Mouse (Mus musculus) G1E (cell line): Measurements from ENCODE around the gene Sh3bgr. TPM values are rescaled to one million over a fixed set of nuclear protein-coding genes. Genes with fewer than 3 reads are reported as not detected.

Experiments used
- ATAC-seq: 2 replicates; pipeline ENCODE4 v1.8.0; 2016; ENCODE audit warnings: mild to moderate bottlenecking; ENCODE audit not compliant: insufficient number of reproducible peaks, poor library complexity, low FRiP score, severe bottlenecking; ENCODE audit errors: extremely low read depth
- DNase-seq: peaks from one replicate; pipeline ENCODE4 v3.0.0; 2012; ENCODE audit warnings: low spot score
- H3K27me3 ChIP-seq: 2 replicates; pipeline ENCODE4 v1.6.1; 2012; ENCODE audit warnings: mild to moderate bottlenecking, low read length, inconsistent platforms; ENCODE audit not compliant: insufficient read depth
- H3K36me3 ChIP-seq: replicated peaks from 2 replicates; pipeline ENCODE3; 2012; ENCODE audit warnings: mild to moderate bottlenecking, inconsistent platforms
- H3K4me1 ChIP-seq: 2 replicates; pipeline ENCODE4 v1.6.1; 2012; ENCODE audit warnings: low read depth, low read length, inconsistent platforms, mixed read lengths; ENCODE audit not compliant: insufficient read depth
- H3K4me3 ChIP-seq: 2 replicates; pipeline ENCODE4 v1.5.1; 2012; ENCODE audit warnings: low read depth, mild to moderate bottlenecking, inconsistent platforms, low read length, moderate library complexity, mixed read lengths
- H3K9me3 ChIP-seq: replicated peaks from 2 replicates; pipeline ENCODE4 v1.6.1; 2012; ENCODE audit warnings: inconsistent platforms
- CTCF ChIP-seq: IDR thresholded peaks from 2 replicates; pipeline ENCODE4 v1.5.1; 2012; ENCODE audit warnings: low read depth, low read length, inconsistent platforms, mixed read lengths
- GATA1 ChIP-seq: IDR thresholded peaks from 2 replicates; pipeline ENCODE4 v1.6.1; 2012; ENCODE audit warnings: borderline replicate concordance, low read length, inconsistent platforms, mixed read lengths
- GATA2 ChIP-seq: IDR thresholded peaks from 2 replicates; pipeline ENCODE4 v1.6.1; 2012; ENCODE audit warnings: low read depth, low read length, inconsistent platforms, borderline replicate concordance
- POLR2AphosphoS5 ChIP-seq: IDR thresholded peaks from 2 replicates; pipeline ENCODE4 v1.6.1; 2012; ENCODE audit warnings: low read depth, low read length, inconsistent platforms; ENCODE audit not compliant: insufficient replicate concordance
- TAL1 ChIP-seq: conservative IDR thresholded peaks from 2 replicates; pipeline ENCODE4 v1.6.1; 2012; ENCODE audit warnings: low read depth, low read length, inconsistent platforms, mixed read lengths
- polyA plus RNA-seq: library from polyadenylated mRNA; stranded (reverse); fragments of >175 nt; gene quantifications from 2 replicates; pipeline ENCODE4 v1.2.3, GENCODE M21; 2012
- total RNA-seq, 2 experiments: library from RNA; stranded (forward) in 1 of 2; stranded (reverse) in 1 of 2; fragments of 200-1000 nt in 1 of 2; fragments of >200 nt in 1 of 2; fragmentation: Nextera tagmentation in 1 of 2; gene quantifications; 2 replicates each; pipeline ENCODE4 v1.2.3; 2014 to 2017

Gene Sh3bgr
- not detected in 2 replicates for total RNA-seq (2014; fragmentation: Nextera tagmentation)
- 0.52 TPM in 1 of 2 replicates, not detected in the other for total RNA-seq (2017)
- polyA plus RNA-seq: not detected in 2 replicates

DNA sequence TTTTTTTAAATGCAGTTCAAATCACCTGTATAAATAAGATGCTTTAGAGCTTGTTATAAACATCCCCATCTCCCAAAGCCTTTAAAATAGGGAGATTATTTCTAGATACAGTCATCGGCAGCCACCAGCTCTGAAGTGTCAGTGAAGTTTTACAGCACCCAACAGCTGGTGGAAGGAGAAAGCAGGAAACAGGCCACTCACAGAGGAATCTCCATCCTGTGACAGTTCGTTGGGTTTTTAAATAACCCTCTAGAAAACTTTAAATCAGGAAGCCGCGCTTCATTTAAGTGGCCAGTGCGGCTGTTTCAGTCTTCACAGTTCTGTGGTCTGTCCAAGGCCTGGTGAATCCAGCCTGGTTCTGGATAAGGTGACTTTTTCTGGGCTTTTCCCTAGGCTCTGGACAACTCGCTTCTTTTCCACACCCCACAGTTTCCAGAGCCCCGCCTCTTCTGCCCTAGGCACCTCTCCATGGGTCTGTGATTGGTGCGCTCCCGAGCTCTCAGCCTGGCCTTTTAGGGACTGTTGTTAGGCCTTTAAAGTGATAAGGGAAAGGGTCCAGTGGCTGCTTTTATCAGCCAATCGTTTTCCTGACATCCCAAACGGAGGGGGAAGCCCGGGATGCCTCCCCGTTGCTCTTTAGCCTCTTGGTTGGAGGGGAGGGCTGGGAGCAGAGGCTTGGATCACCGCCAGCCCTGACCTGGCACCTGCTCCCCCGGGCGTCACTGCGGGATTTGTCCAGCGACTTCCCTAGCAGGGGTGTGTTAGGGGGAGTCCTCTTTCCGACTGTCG, at the start of gene Sh3bgr:
Gene Sh3bgr, plus strand, starts transcription at position 538 of the 789 bp plus-strand sequence.
- ATAC-seq: no peak
- no peaks in the 10 kb centered on the region for H3K9me3 ChIP-seq
- TF ChIP-seq TAL1: no peak
- no peak for DNase-seq
- 0 out of 2 replicates have a peak, but pooled peaks cover 6% of the 10 kb centered on the region for H3K27me3 ChIP-seq
- H3K4me3 ChIP-seq: no peak within 1 kb of the TSS
- no peaks in the 10 kb centered on the region for H3K36me3 ChIP-seq
- no peaks in the 10 kb centered on the region for H3K4me1 ChIP-seq

DNA sequence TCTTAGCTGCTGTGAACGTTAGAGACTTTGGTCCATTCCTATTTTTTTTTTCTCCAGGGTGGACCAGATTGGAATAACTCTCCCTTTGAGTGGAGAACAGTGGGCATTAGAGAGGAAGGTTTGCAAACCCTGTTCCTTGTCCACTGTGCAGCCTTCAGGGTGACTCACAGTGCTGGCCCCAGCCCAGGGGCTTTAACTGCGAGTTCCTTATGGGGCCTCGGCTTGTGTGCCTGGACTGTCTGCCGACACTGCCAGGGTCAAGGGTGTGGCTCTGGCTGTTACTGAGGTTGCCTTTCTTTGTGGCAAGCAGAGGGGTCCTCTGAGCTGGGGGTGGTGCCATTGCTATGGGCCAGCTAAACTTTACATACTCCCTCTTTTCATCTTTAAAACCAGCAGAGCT, 49.3 kb upstream of the Sh3bgr start:
- H3K9me3 ChIP-seq: no peaks in the 10 kb centered on the region
- peaks cover 33% of the 10 kb centered on the region for H3K4me1 ChIP-seq
- DNase-seq: no peak
- peaks cover 91% of the 10 kb centered on the region for H3K36me3 ChIP-seq
- TF ChIP-seq TAL1: no peak
- TF ChIP-seq GATA1: no peak
- no peak for TF ChIP-seq POLR2AphosphoS5
- TF ChIP-seq GATA2: no peak
- no peak for TF ChIP-seq CTCF
- H3K4me3 ChIP-seq: no peak overlapping the region
- no peak for ATAC-seq
- H3K27me3 ChIP-seq: no peaks in the 10 kb centered on the region

DNA sequence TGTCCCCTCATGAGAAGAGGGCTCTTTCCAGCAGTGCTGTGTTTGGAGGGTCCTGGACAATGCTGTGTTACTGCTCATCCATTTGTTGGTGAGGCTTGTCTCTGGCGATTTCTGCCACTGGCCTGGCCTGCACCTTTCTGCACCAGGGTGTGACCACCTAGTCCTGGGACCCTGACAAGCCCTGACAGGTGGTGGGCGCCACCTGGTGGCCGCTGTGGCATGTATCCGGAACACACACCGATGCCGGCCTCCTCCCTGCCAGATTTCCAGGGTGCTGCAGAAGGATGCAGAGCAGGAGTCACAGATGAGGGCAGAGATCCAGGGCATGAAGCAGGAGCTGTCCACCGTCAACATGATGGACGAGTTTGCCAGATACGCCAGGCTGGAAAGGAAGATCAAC, 48.7 kb upstream of the Sh3bgr start:
- no peak overlapping the region for H3K4me3 ChIP-seq
- TF ChIP-seq GATA1 (no peak), POLR2AphosphoS5 (no peak), GATA2 (no peak), TAL1 (no peak), CTCF (peak; percentile 75)
- ATAC-seq (peak; percentile 52; the same call in 1 of the 2 replicates), DNase-seq (peak; percentile 53)
- H3K4me1 ChIP-seq: peaks cover 27% of the 10 kb centered on the region
- no peaks in the 10 kb centered on the region for H3K27me3 ChIP-seq
- peaks cover 92% of the 10 kb centered on the region for H3K36me3 ChIP-seq
- H3K9me3 ChIP-seq: no peaks in the 10 kb centered on the region

DNA sequence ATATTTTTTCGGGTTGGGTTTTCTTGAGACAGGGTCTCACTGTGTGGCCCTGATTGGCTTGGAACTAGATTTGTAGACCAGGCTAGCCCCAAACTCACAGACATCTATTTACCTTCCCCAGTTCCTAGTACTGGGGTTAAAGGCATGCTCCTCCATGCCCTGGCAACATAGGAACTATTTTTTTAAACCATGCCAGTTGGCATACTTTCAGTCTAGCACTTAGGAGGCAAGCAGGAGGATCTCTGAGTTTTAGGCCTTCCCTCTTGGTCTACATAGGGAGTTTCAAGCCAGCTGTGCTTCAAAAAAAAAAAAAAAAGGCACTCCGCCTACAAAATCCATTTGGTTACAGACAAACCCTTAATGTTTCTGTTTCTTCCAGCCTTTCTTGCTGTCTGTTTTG, 45.8 kb upstream of the Sh3bgr start:
- Histone ChIP-seq H3K9me3 (peaks cover 7% of the 10 kb centered on the region), H3K4me3 (no peak overlapping the region), H3K36me3 (peaks cover 94% of the 10 kb centered on the region), H3K27me3 (no peaks in the 10 kb centered on the region), H3K4me1 (peaks cover 6% of the 10 kb centered on the region; the same call in 1 of the 2 replicates)
- no peak for TF ChIP-seq CTCF
- TF ChIP-seq POLR2AphosphoS5: no peak
- TF ChIP-seq GATA2: no peak
- ATAC-seq (no peak), DNase-seq (no peak)

DNA sequence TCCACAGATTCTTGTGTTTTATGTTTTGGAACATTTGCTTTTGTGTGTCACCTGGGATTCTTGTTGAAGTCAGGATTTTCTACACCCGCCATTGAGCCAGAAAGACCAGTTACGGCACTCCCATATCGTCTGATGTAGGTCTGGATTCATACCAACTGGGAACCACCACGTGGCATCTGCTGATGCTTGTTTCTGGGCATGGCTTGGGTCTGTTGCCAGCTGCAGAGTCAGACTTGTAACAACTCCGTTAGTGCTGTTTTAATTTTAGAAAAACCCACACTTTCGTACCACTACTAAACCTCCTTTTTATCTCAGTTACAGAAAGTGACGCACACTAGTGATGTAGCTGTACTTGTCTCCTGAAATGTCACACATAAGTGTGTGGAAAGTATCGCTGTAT, 44.2 kb upstream of the Sh3bgr start:
- ATAC-seq (no peak), DNase-seq (no peak)
- Histone ChIP-seq H3K36me3 (peaks cover 90% of the 10 kb centered on the region), H3K27me3 (no peaks in the 10 kb centered on the region), H3K9me3 (peaks cover 8% of the 10 kb centered on the region), H3K4me1 (peaks cover 6% of the 10 kb centered on the region; the same call in 1 of the 2 replicates), H3K4me3 (no peak overlapping the region)
- TF ChIP-seq POLR2AphosphoS5: no peak

DNA sequence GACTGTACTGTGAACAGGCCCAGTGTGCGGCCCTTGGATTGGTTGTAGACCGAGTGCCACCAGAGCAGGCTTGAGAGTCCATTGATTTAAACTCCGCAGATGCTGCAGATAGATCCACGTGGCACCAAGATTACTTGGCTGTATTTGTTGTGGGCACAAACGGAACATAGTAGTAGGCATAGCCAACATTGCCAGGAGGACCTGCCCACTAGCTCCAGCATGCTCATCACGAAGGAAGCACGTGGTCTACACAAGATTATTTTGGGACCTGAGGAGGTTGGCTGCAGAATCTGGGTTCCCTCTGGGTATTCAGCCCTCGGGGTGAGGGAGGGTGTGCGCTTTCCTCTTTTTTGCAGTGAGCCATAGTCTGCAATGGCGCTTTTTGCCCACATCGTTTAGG, 43.1 kb upstream of the Sh3bgr start:
- Histone ChIP-seq H3K27me3 (no peaks in the 10 kb centered on the region), H3K4me1 (no peaks in the 10 kb centered on the region), H3K9me3 (peaks cover 8% of the 10 kb centered on the region), H3K4me3 (no peak overlapping the region), H3K36me3 (peaks cover 82% of the 10 kb centered on the region)
- TF ChIP-seq GATA2 (no peak), POLR2AphosphoS5 (no peak), TAL1 (no peak), GATA1 (no peak), CTCF (no peak)
- DNase-seq (no peak), ATAC-seq (no peak)

DNA sequence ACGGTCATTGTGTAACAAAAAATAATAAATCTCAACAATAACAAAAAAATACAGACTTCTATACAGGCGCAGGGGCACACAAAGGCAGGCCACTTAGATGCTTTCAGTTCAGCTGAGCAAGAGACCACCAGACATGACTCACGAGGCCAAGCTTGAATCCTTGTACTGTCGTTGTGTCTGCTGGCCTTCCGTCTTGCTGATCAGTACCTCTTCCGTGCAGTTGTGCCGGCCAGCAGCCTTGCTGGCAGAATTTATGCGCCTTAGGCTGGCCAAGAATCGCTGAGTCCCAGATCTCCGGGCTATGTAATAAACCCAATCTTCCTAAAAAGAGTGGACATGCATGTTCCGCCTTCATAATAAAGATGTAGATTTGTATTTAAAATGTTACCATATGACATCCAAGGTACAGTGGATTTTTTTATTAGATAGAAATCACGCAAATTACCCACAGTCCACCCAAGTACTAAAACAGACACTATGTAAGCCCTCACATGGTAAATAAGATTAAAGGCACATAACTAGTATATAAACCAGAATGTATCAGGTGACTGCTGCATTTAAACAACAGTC, 41.7 kb upstream of the Sh3bgr start:
- no peak for TF ChIP-seq POLR2AphosphoS5
- TF ChIP-seq GATA2: no peak
- TF ChIP-seq GATA1: no peak
- TF ChIP-seq TAL1: no peak
- TF ChIP-seq CTCF: no peak
- H3K4me1 ChIP-seq: no peaks in the 10 kb centered on the region
- ATAC-seq: no peak
- peaks cover 8% of the 10 kb centered on the region for H3K9me3 ChIP-seq
- DNase-seq: no peak
- H3K27me3 ChIP-seq: no peaks in the 10 kb centered on the region
- no peak overlapping the region for H3K4me3 ChIP-seq
- H3K36me3 ChIP-seq: peaks cover 68% of the 10 kb centered on the region
